Mouse (Mus musculus) cerebellum, adult 11 months (tissue): ENCODE results near the gene Hist1h2ag.
A peak's percentile ranks its signal among the peaks of the same experiment; 100 is the strongest.
"Not testable (repeated sequence)": the region's sequence is repeated elsewhere in the genome, so short reads cannot be mapped to it uniquely, and the experiment has no call there.

Experiments used
- DNase-seq: peaks from one replicate; pipeline ENCODE4 v3.0.0; 2022

Gene Hist1h2ag

DNA sequence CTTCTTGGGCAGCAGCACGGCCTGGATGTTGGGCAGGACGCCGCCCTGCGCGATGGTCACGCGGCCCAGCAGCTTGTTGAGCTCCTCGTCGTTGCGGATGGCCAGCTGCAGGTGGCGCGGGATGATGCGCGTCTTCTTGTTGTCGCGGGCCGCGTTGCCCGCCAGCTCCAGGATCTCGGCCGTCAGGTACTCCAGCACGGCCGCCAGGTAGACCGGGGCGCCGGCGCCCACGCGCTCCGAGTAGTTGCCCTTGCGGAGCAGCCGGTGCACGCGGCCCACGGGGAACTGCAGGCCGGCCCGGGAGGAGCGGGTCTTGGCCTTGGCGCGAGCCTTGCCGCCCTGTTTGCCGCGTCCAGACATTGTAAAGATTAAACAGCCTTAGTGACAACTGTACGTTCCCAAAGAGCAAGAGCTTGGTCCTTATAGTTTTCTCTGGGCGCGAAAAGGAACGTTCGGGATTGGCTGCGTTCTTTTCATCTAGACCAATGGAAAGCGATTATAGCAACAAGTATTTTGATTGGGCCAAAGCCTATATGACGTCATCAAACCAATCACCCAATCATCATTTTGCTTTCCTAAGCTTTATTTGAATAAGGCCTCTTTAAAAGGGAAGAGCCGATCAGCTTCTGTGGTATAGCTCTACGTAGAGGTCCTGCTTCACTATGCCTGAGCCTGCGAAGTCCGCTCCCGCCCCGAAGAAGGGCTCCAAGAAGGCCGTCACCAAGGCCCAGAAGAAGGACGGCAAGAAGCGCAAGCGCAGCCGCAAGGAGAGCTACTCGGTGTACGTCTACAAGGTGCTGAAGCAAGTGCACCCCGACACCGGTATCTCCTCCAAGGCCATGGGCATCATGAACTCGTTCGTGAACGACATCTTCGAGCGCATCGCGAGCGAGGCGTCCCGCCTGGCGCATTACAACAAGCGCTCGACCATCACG is at the start of gene Hist1h2ag, which contains the start of gene Hist1h2bj:
Hist1h2ag (minus strand) TSS at position 377 of the 935 bp plus-strand sequence.
Hist1h2bj (plus strand) TSS at position 647 of the 935 bp plus-strand sequence.
- peak; percentile 88 for DNase-seq

- DNase-seq, result not testable (repeated sequence)
Measured at GRCm38 (mm10) chr13:22084140-22084539, 41.4 kb upstream of the Hist1h2ag start, which contains the start of gene Vmn1r188. Gene Vmn1r188, plus strand, starts transcription at chr13:22084440.

DNA sequence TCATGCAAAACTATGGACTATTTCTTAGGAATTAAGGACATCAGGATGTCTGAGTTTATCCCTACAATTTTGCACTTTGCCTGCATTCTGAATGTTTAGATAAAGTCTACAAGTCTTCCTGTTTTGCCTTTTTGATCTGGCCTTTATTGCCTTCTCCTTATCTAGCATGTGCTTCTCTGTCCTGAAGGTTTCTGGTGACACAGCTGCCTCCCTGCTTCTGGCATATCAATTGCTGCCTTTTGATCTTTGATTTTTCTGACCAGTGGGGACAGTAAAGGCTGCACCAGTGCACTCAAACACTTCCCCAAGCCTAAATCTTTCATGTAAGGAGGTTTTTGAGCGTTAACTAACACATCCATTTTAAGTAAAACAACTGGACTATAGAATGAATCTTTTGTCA is 20.7 kb upstream of the Hist1h2ag start:
- DNase-seq, result no peak

- no peak for DNase-seq
Measured at GRCm38 (mm10) chr13:22061422-22061821, 18.7 kb upstream of the Hist1h2ag start.

GRCm38 (mm10) chr13:22053754-22054153 is 11.0 kb upstream of the Hist1h2ag start:
- no peak for DNase-seq

DNA sequence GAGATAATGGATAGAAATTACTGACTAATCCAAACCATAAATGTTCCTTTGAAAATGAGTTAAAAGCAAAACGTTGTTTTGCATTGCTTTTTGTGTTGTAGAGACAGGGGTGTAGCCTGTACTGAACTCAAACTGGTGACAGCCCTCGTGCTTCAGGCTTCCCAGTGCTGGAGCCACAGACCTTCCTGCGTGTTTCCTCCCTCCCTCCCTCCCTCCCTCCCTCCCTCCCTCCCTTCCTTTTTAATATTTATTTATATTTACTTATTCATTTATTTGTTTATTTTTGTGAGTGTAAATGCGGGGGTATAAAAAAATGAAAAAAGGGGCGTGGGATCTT is 8.7 kb upstream of the Hist1h2ag start:
- DNase-seq, result no peak

GRCm38 (mm10) chr13:22050591-22051522 is 8.1 kb upstream of the Hist1h2ag start:
- DNase-seq, result peak; percentile 69

GRCm38 (mm10) chr13:22049737-22050440 is 7.1 kb upstream of the Hist1h2ag start:
- DNase-seq, result no peak

GRCm38 (mm10) chr13:22049041-22049440 is 6.3 kb upstream of the Hist1h2ag start:
- no peak for DNase-seq

GRCm38 (mm10) chr13:22045311-22045710 is 2.6 kb upstream of the Hist1h2ag start:
- no peak for DNase-seq

DNA sequence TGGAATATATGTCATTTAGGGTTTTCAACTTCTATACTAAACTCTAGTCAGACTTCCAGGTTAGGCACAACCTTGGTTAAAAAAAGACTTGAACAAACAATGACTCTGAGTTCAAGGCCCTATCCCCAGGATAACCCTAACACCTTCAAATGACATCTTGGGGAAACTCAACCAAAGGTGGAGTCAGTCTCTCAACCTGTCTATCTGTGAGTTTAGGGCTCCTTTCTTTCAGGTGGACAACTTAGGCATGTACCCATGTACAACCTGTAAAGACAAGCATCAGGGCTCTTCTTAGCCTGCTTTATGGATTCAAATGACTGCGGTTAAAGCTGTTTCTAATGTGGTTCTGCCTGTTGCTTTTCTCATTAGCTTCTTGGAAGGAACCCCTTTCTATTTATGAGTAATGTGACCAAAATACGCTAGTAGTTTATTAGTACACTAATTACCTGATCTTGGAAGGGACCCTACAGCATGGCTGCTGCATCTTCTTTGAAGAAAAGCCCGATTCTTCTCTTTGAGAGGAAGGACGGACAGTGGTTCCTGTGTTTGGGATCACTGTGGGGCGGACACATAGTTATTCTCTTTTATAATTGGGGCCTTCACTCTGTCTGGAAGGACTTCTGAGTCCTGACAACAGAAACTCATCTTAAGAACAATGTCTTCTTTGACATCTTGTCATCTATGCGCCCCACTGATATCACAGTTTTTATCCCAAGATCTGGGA is 1.9 kb upstream of the Hist1h2ag start:
- no peak for DNase-seq

GRCm38 (mm10) chr13:22043503-22044431 is 1.0 kb upstream of the Hist1h2ag start:
- DNase-seq, result no peak

GRCm38 (mm10) chr13:22041651-22042567 is 835 bp downstream of the Hist1h2ag start:
- DNase-seq, result no peak

DNA sequence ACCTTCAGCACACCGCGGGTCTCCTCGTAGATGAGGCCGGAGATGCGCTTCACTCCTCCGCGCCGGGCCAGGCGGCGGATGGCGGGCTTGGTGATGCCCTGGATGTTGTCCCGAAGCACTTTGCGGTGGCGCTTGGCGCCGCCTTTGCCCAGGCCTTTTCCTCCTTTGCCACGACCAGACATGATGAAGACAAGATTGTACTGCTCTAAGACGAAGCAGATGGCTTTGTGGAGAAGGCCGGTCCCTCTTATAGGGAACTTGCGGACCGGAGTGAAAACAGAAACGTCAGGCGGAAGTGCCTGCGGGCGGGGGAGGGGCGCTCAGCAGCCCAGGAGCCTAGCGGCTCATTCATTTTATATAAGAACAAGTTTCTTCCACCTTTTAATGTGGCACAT is 1.6 kb downstream of the Hist1h2ag start, which contains the start of gene Hist1h4i:
Hist1h4i (minus strand) TSS at position 221 of the 395 bp plus-strand sequence.
- peak; percentile 96 for DNase-seq

DNA sequence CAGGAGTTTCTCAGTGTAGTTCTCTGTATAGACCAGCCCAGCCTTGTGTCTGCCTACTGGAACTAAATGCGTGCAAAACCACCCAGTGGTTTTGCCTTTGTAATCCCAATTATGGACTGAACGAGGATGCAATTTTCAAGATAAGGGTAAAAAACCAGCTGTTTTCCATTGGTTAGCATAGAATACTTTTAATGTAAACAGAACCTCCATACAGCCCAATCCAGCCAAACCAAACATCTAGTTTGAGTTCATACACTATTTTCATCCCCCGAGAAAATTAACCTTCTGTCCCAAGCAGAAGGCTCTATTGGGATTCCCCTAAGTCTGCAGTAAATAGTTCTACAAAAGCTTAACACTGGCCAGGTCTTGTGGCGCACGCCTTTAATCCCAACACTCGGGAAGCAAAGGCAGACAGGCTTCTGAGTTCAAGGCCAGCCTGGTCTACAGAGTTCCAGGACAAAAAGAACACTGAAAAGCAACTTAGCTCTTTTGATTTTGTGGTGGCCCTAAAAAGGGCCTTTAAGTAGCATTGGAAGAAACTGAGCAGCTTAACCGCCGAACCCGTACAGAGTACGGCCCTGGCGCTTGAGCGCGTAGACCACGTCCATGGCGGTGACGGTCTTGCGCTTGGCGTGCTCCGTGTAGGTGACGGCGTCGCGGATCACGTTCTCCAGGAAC is 2.1 kb downstream of the Hist1h2ag start:
- no peak for DNase-seq

GRCm38 (mm10) chr13:22039951-22040463 is 2.7 kb downstream of the Hist1h2ag start:
- DNase-seq, result no peak

DNA sequence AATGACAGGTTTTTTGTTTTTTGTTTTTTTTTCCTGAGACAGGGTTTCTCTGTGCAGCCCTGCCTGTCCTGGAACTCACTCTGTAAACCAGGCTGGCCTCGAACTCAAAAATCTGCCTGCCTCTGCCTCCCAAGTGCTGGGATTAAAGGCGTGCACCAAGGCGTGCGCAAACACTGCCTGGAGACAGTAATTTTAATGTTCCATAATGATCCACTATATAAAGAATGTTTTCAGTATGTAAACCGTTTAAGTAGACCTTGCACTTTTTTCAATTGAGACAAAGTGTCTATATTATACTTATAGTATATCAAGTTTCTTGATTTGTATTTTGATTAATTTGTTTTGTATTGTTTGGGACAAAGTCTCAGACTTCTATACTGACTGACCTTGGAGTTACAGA is 3.4 kb downstream of the Hist1h2ag start:
- DNase-seq, result no peak

- no peak for DNase-seq
Measured at GRCm38 (mm10) chr13:22037415-22037814, 5.3 kb downstream of the Hist1h2ag start.

DNA sequence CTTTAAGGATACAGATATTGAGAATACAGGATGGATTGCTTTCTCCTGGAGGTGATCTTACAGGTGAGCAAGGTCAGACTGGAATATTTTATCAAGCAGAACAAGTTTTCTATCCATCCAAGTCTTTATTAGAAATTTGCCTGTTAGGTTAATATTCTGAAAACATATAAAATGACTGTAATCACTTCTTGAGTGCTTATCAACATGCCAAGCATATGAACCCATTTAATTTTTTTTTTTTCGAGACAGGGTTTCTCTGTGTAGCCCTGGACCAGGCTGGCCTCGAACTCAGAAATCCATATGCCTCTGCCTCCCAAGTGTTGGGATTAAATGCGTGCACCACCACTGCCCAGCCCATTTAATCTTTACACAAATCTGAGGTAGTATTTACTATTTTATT is 5.8 kb downstream of the Hist1h2ag start:
- DNase-seq, result no peak
